1 mouse cellular context compared by ENCODE assay signal in genomic region chr5:111124620-111125200, GRCm38 (mm10).
TF ChIP-seq lines count a peak whose summit lies in the region.

No protein-coding gene starts in this region.

TF ChIP-seq in CH12.LX, 34 proteins besides CTCF, POLR2A, EP300 and RAD21 (continued from another document):
- TF ChIP-seq PAX5 (IDR thresholded peaks at IDR 0.05; ENCODE audit: low read length) (no peak), USF1 (IDR thresholded peaks at IDR 0.05; ENCODE audit: low read depth, low read length) (no peak), MXI1 (IDR thresholded peaks at IDR 0.05; ENCODE audit: low read depth, low read length) (no peak), ETS1 (conservative IDR thresholded peaks at IDR 0.05; ENCODE audit: low read depth, low read length) (no peak), JUN (IDR thresholded peaks at IDR 0.05; ENCODE audit: insufficient read depth, low read depth, low read length) (peak; percentile 55; the same call in 1 of the 2 replicates), GABPA (IDR thresholded peaks at IDR 0.05; ENCODE audit: insufficient replicate concordance, low read depth, low read length) (no peak), UBTF (IDR thresholded peaks at IDR 0.05; ENCODE audit: low read depth, low read length) (no peak), ELF1 (IDR thresholded peaks at IDR 0.05; ENCODE audit: low read depth, low read length) (no peak), ZKSCAN1 (IDR thresholded peaks at IDR 0.05; ENCODE audit: borderline replicate concordance, low read depth, low read length) (no peak), USF2 (conservative IDR thresholded peaks at IDR 0.05; ENCODE audit: low read depth, low read length) (no peak), MYC (IDR thresholded peaks at IDR 0.05; ENCODE audit: low read depth, low read length) (no peak), MAX (IDR thresholded peaks at IDR 0.05; ENCODE audit: low read length) (no peak), MEF2A (IDR thresholded peaks at IDR 0.05; ENCODE audit: borderline replicate concordance, low read depth, low read length) (no peak), SIN3A (IDR thresholded peaks at IDR 0.05; ENCODE audit: low read length) (no peak), ZNF384 (IDR thresholded peaks at IDR 0.05; ENCODE audit: low read depth, low read length) (no peak), KAT2A (IDR thresholded peaks at IDR 0.05; ENCODE audit: insufficient replicate concordance, low read length) (no peak), JUND (conservative IDR thresholded peaks at IDR 0.05; ENCODE audit: low read depth, low read length) (peak; percentile 66; the same call in 1 of the 2 replicates), SMC3 (IDR thresholded peaks at IDR 0.05; ENCODE audit: low read depth, low read length) (no peak)
